Mouse (Mus musculus) ES-CJ7 (cell line): Measurements from ENCODE around the gene H2al2a.

Experiments used
- DNase-seq: peaks from one replicate; pipeline ENCODE4 v3.0.0; 2011; ENCODE audit warnings: low read depth, low spot score

Gene H2al2a

DNA sequence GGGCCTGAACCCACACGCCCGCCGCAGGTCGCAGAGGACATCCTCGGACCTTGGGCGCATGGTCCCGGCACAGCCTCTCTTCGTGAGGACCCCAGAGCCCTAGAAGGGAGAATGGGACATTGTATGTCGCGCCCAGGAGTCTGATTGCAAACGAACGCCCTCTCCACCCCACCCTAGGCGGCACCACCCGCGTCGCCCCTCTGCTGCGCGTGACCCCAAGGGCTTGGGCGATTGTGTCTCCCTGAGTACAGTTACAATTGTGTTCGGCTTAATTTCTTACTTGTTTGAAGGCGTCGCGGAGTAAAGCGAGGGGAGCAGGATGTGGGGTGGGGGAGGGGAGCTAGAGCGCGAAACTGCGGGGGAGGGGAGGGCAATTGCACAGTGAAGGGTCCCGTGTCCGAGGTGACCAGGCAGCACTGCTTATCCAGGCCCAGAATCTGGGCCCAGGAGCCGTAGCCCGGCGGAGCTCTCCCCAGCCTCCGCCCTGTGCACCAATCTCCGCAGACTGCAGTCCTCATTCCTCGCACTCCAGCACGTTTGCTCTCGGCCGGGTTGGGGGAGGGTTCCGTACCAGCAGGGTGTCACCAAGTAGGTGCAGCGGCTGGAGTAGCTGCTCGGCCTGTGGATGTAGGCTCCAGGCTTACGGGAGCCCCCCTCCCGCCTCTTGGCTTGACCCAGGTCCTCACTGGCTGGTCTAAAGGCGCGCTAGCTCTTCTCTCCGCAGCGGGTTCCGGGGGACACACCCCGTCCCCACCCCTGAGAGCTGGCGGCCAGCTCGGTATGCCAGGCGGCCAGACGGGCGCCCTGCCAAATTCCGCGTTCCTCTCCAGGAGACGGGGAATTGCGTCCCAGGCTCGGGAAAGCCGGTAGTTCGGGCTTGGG is 31.6 kb upstream of the H2al2a start:
- DNase-seq, result peak; percentile 86

DNA sequence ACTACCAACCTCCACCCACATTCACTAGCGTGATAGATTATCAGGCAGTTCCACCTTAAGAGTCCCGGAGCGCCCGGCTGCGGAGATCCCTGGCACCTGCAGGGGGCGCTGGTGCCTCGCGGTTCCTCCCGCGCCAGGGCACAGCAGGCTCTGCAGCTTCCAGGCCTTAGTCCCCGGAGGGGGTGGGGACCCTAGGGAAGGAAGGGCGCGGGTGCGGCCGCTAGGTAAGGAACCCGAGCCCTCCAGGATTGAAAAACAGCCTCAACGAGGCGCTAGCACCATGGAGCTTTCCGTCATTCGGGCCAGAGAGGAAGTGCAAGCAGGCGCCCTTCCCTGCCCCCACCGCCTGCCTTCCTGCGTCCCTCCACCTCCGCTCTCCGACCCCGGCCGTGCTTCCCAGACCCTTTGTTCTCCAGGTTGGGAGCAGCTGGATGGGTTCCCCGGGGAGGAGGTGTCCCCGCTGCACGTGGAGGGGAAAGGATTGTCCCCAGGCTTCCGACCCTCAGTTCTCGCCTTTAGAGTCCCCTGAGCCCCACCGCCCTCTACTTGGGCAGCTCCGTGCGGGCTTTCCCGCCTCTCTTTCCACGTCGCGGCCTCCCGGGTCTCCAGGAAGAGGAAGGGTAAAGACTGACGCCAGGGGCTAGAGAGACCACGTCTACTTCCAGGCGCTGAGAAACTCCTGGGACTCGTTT is 30.8 kb upstream of the H2al2a start:
- DNase-seq, result peak; percentile 98

- peak; percentile 76 for DNase-seq
These were observed 29.6 kb upstream of the H2al2a start for GRCm38 (mm10) chr2:18026116-18026947.

DNA sequence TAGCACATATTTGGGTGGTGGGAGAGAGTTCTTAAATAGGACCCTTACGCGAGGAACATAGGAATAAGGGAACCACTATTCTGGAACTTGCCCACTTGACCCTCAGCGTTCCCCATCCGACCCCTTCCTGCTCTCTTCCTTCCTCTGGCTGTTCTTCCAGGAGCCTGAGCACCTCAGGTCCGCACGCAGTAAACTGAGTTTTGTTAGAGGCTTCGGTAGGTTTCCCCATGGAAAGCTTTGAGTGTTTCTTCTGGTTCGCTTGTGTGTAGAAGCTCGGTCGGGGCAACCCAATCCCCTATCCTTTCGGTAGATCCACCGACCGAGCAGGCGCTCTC is 29.0 kb upstream of the H2al2a start:
- no peak for DNase-seq

- peak; percentile 58 for DNase-seq
These were observed 28.4 kb upstream of the H2al2a start for GRCm38 (mm10) chr2:18025116-18025515.

DNA sequence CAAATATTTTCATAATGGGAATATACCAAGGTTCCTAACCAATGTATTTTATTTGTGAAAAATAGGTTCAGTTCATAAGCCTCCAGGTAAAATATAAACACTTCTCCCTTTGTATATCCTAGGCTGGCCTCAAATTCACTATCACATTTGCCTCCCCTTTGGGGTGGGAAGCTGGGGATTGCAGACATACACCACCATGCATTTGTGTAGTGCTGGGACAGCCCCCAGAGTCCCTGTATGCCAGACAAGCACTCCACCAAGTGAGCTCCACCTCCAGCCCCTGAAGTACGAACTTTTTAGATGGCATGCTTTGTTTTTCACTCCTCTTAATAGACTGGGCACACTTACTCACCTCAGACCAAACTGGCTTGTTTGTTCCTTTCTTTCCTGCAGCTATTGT is 26.1 kb upstream of the H2al2a start:
- DNase-seq, result no peak

DNA sequence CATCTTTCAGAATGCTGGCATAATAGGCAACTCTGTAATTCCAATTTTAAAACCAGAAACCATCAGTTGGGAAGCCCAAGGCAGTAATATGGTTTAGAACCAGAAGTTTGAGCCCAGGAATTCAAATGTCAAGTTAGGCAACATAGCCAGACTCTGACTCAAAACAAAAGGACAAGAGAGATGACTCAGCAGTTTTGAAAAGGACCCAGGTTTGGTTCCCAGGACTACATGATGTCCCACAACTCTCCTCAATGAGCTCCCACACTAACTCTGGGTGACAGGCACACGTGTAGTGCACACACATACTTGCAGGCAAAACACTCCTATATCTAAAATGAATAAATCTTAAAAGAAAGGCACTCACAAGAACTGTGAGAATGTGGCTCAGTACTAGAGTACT is 22.4 kb upstream of the H2al2a start:
- DNase-seq, result peak; percentile 19

- peak; percentile 18 for DNase-seq
These were observed 20.6 kb upstream of the H2al2a start for GRCm38 (mm10) chr2:18017321-18017720.

DNA sequence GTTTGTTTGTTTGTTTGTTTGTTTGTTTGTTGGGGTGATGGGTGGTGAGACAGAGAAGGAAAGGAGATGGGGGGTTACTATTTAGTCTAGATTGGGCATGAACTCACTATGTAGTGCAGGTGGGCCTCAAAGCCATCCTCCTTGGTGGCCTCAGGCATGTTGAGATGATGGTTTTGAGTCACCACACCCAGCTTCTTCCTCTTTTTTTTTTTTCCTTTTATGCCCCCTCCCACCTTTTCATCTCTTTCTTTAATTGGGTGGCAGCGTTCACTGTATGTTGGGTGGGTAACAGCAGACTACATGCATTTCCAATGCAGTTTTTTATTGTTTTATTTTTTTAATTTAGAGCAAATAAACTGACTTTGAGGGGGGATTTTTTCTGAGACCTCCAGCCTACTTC is 19.9 kb upstream of the H2al2a start:
- DNase-seq, result no peak

GRCm38 (mm10) chr2:18015581-18015980 is 18.8 kb upstream of the H2al2a start:
- no peak for DNase-seq

GRCm38 (mm10) chr2:18012866-18013265 is 16.1 kb upstream of the H2al2a start:
- no peak for DNase-seq

GRCm38 (mm10) chr2:18011226-18011625 is 14.5 kb upstream of the H2al2a start:
- no peak for DNase-seq

DNA sequence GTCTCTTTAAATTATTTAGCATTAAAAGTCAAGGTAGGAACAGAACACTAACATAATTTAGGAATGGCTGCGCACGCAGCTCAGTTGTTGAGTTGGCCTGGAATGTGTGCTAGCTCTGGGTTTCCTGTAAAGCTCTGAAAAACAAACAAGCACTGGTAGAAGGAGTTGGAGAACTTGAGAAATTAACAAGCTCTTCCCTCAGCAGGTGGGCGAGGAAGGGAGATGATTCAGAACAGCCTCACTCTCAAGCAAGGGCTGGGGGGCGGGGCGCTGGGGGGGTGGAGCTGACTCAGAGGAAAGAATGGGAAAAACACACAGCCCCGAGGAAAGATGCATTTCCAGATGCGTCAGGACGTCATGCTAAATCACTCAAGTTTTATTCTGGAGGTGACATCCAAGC is 8.4 kb upstream of the H2al2a start:
- peak; percentile 71 for DNase-seq

GRCm38 (mm10) chr2:18004286-18004685 is 7.5 kb upstream of the H2al2a start:
- no peak for DNase-seq

DNA sequence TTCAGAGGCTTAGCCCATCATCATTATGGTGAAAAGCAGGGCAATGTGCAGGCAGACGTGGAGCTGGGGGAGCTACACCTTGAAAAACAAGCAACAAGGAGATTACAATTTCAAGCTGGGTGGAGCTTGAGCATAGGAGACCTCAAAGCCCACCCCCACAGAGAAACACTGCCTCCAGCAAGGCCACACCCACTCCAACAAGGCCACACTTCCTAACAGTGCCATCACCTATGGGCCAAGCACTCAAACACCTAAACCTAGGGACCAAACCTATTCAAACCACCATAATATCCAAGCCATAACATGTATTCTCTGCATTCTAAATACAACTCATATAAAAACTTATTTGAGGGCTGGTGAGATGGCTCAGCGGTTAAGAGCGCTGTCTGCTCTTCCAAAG is 5.5 kb upstream of the H2al2a start:
- peak; percentile 22 for DNase-seq

DNA sequence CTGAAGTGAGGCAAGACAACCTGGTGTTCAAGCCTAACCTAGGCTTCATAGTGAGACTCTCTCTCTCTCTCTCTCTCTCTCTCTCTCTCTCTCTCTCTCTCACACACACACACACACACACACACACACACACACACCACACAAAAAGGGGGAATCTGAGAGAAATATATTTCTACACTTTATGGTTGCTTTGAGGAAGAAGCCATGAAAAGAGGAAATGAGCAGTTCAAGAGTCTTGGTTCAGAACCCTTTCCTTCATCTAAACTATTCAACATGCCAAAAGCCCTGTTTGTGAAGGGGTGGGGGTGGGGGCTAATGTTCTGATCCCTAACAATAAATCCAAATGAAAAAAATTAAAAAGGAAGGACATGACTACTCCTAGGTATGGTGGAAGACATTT is 7.2 kb downstream of the H2al2a start:
- DNase-seq, result no peak

DNA sequence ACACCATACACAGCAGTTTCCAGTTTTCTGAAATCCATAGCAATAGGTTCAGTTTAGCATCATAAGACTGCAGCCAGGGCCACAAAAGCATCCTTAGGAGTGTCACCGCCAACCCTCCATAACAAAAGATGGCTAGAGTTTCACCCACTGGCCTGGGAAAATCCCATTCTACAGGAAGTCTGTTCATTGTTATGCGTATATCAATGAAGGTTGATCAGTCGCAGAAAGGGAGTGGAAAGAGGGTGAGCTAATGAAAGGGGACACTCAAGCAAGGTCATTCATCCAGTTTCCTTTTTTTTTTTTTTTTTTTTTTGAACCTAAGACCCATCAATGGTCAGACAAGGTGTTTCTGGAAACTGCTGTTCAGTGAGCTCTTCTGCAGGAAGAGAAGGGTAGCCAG is 7.6 kb downstream of the H2al2a start:
- DNase-seq, result peak; percentile 98

DNA sequence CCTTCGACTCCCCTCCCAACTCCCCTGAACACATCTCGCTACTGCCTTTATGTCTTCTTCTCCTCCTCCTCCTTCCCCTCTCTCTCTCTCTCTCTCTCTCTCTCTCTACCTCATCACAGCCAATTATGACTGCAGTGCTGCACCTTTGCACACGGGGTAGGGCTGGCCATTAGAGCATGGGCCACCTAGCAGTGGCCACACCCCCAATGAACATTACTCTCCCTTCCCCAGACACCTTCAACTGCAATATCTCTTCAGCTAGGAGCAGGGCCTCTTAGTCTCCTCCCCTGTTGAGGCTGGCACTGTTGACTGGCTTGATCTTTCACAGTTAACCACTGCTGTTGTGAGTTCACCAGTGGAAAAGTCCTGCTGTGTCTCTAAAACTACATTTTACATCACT is 10.1 kb downstream of the H2al2a start:
- DNase-seq, result no peak

DNA sequence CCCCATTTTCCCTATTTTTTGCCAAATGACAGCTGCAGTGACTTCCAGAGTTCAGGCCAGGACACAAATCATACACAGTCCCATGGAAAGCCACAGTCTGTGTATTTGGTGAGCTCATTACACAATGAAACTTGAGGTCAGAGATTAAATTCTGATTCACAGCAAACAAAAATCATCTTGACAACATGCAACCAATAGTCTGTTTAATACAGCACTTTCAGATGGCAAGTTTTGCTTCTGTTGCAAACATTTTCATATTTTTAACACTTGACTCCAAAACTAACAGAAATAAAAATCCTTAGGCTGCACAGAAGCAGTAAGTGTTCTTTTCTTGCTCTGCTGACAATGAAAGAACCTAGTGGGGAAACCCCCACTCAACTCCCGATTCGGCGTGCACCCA is 12.0 kb downstream of the H2al2a start:
- DNase-seq, result no peak

GRCm38 (mm10) chr2:17982747-17983146 is 14.0 kb downstream of the H2al2a start:
- peak; percentile 97 for DNase-seq

DNA sequence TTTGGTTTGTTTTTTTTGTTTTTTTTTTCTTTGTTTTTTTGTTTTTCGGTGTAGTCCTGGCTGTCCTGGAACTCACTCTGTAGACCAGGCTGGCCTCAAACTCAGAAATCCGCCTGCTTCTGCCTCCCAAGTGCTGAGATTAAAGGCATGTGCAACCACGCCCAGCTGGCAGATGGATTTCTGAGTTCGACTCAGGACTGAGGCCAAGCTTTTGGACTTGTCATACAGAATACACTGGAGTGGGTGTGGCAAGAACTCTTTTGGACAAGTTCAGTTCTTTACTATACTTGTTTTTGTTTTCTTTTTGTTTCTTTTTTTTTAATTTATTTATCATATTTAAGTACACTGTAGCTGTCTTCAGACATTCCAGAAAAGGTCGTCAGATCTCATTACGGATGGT is 18.1 kb downstream of the H2al2a start:
- DNase-seq, result no peak

DNA sequence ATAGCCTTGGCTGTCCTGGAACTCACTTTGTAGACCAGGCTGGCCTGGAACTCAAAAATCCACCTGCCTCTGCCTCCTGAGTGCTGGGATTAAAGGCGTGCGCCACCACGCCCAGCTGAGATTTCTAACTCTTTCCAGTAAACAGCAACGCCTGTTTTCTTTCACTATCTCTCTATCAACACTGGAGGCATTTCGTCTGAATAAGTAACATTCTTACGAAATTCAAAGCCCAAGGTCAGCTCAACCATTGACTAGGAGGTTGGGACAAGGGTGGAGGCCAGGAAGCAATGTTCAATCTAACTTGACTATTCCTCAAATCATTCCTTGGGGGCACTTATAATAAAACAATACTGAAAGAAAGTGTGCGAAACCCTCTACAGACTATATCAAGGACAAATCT is 18.5 kb downstream of the H2al2a start:
- peak; percentile 87 for DNase-seq
